Mouse (Mus musculus) layer of hippocampus, adult 2 months (tissue): Measurements from ENCODE around the gene Ddx31. TPM values are rescaled to one million over a fixed set of nuclear protein-coding genes. Genes with fewer than 3 reads are reported as not detected.

Experiments used
- DNase-seq, 2 experiments: peaks; one replicate each; pipeline ENCODE4 v3.0.0; 2022; ENCODE audit warnings: low spot score in 2 of 2
- H3K27ac ChIP-seq: fragments of 200-600 bp; 2 replicates; pipeline ENCODE4 v1.8.1; 2022
- H3K4me3 ChIP-seq: fragments of 200-600 bp; 2 replicates; pipeline ENCODE4 v1.8.1; 2022; ENCODE audit warnings: mild to moderate bottlenecking
- CTCF ChIP-seq: fragments of 200-600 bp; conservative IDR thresholded peaks from 2 replicates; pipeline ENCODE4 v1.8.1; 2022; ENCODE audit warnings: antibody characterized with exemption, mild to moderate bottlenecking, moderate library complexity
- total RNA-seq, 2 experiments: library from RNA; stranded (reverse); gene quantifications; 2 replicates each; pipeline ENCODE4 v1.2.3; 2021

Gene Ddx31
- total RNA-seq, 2 experiments from 2014 or later, result 8.7 to 9.4 TPM

DNA sequence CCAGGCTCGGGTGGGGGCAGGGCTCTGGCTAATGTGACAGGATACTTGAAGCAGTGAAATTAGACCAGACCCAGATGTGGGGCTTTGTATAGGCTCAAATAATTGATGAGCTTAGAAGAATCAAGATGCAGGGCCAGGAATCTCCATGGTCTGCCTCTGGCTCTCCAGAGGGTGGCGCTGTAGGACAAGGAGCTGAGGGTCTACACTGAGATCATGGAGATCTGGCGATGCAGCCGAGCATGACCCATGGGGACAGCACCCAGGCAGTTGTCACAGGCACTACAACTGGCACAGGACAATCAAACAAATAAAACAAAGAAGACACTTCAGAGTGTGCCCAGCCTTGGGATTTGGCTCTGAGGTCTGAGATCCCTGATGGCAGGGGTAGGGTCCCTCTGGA, 83.7 kb downstream of the Ddx31 start:
- peak; percentile 61 to 81 for DNase-seq
- no peak overlapping the region for H3K4me3 ChIP-seq
- H3K27ac ChIP-seq, result no peak overlapping the region
- peak; percentile 91 for TF ChIP-seq CTCF

DNA sequence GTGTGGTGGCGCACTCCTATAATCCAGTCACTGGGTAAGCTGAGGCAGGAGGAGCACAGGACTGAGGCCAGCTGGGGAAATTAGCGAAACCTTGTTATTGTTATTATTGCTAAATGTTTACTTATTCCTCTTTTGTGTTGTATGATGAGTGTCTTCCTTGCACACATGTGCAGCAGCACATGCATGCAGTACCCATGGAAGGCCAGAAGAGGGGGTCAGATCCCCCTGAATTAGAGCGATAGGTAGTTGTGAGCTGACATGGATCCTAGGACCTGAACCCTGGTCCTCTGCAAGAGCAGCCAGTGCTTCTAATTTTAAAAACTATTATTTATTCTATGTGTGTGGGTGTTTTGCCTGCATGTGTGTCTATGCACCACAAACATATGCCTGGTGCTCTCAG, 90.4 kb downstream of the Ddx31 start:
- H3K27ac ChIP-seq, result no peak overlapping the region
- no peak overlapping the region for H3K4me3 ChIP-seq
- peak; percentile 44 for TF ChIP-seq CTCF
- no peak for DNase-seq

DNA sequence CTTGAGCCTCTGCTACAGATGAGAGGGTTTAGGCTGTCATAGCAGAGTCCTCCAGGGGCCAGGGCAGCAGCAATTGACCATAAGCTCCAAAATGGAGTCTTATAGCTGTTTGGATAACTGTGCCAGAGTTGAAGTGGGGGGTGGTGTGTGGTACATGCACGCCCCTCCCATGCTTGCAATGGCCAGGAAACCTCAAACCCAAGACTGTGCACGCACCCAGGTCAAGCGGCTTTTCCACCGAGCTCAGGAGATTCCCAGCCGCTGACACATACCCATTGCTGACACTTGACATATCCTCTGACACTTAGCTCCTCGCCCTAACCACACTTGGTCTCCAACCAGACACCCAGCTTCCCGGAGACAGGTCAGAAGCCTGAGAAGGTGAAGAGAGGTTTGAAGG, 98.8 kb downstream of the Ddx31 start:
- DNase-seq, result no peak
- no peak for TF ChIP-seq CTCF
- H3K4me3 ChIP-seq, result no peak overlapping the region
- no peak overlapping the region for H3K27ac ChIP-seq

DNA sequence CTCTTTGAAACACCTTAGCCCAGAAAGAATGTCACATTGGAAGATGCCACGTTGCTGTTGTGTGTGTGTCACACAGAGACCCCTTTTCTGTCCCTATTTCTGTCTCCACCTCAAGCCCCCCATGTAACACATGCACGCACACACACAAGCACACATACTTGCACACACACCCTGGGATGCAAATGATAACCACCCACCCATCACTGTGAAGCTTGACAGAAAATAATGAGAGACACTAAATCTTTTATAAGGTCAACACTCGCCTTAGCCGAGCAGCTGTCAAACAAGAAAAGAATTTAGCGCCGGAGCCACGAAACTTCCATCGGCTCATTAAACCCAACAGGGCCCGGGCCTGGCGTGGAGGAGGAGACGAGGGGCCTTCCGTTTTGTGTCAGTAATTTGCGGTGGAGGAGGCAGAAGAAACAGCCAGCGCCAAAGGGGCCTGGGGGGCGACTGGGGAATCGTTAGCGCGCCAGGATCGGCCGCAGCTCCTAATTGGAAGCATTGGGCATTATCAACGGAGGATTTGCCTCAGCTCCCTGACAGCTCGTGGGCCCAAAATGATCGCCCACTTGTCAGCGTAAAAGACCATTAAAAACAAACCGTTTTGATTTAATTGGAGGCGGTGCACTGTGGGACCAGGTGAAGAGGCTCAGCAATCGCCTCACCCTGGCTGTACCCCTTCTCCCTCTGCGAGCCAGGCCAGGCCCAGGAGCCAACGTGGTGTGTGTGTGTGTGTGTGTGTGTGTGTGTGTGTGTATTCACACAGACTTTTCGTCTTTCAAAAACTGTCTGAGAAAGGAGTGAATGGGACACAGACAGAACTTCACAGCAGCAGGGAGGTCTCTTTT, 103.7 kb downstream of the Ddx31 start:
- Histone ChIP-seq H3K27ac (no peak overlapping the region), H3K4me3 (no peak overlapping the region)
- no peak for TF ChIP-seq CTCF
- no peak for DNase-seq

DNA sequence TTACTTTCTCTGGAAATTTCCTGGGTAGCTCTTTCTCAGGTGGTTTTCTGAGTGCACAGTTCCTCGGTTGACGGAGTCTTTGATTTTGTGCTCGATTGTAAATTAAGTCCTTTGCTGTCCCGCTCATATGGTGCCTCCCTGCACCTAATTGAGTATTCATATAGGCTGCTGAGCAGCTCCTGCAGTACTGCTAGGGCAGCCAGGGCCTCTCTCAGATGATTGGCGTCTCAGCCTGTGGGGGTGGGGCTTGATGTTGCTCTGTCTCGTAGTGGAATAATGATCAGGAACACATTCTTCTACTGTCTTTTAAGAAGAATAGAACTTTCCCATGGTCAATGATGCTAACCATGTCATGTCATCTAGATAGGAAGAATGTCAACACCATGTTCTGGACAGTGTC, 105.2 kb downstream of the Ddx31 start:
- TF ChIP-seq CTCF, result no peak
- Histone ChIP-seq H3K4me3 (no peak overlapping the region), H3K27ac (no peak overlapping the region)
- DNase-seq, result no peak

DNA sequence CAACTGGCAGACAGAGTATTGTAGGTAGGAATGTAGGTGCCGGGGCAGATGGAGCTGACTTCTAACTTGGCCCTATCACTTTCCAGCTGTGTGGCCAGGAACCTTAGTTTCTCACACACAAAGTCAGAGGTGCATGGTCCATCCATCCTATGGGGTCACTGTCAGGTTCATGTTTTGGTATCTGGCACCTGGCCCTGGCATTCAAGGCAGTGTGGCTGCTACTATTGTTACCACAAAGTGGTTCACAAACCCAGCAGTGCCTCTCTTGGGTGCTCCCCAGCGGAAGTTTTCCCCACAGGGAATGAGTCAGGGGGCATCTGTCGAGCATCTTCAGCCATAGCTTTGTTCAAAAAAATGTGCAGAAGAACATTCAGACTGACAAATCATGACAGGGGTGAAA, 106.1 kb downstream of the Ddx31 start:
- no peak overlapping the region for H3K27ac ChIP-seq
- H3K4me3 ChIP-seq, result no peak overlapping the region
- TF ChIP-seq CTCF, result no peak
- no peak for DNase-seq

DNA sequence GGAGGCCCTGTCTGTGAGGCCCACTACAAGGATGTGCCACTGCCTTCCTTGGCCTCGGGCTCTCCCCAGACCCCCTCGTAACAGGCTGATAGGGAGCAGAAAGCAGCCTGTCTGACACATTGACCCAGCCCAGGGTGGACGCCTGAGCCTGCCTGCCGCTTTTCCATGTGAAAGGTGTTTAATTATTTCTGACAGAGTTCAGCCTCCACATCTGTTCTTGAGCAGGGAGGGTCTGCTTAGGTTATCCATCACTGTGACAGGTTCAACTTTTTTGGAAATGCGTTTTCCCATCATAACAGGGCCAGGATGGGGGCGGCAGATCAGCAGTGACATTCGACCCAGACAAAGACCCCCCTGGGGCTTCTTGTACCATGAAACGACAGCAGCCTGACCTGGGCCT, 112.8 kb downstream of the Ddx31 start:
- Histone ChIP-seq H3K27ac (no peak overlapping the region), H3K4me3 (no peak overlapping the region)
- no peak for DNase-seq
- TF ChIP-seq CTCF, result no peak

DNA sequence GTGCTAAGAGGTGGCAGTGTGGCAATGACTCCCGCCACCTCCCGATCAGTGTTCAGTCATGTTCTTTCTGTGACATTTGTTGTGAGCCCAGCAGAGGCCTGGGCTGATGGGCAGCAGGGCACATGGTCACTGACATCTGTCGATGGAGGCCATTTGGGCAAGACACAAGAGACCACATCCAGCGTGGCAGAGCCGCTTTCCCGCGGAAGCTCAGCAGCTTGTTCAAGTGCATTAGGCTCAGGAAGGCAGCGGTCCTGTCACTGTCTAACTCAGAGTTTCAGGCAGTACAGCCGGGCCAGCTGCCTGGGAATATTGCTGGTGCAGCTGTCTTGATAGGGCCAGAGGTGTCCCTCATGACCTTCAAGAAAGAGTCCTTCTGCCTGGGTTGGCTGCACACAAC, 114.4 kb downstream of the Ddx31 start:
- no peak for TF ChIP-seq CTCF
- DNase-seq, result no peak
- Histone ChIP-seq H3K4me3 (no peak overlapping the region), H3K27ac (no peak overlapping the region)

Other genes starting within 250 kb of the Ddx31 start
- not detected for gene Gfi1b, start 218.4 kb upstream of the Ddx31 start, total RNA-seq
- 10 to 100 TPM; 47.1 to 49.1 TPM for gene Tsc1, start 199.2 kb upstream of the Ddx31 start, total RNA-seq
- not detected for gene Spaca9, start 140.7 kb upstream of the Ddx31 start, total RNA-seq
- gene Ak8, start 140.2 kb upstream of the Ddx31 start, total RNA-seq, result 1 to 10 TPM in 1 of 2 experiments, under 1 TPM in 1; 0.74 to 1.2 TPM
- gene Gtf3c4, start within 50 bp of the Ddx31 start, total RNA-seq, result 10 to 100 TPM; 31.1 to 34.0 TPM
- gene Barhl1, start 76.3 kb downstream of the Ddx31 start, total RNA-seq, result not detected
- under 1 TPM; 0.32 to 0.64 TPM for gene Cfap77, start 214.7 kb downstream of the Ddx31 start, total RNA-seq
- 10 to 100 TPM; 14.0 to 15.6 TPM for gene Ttf1, start 219.9 kb downstream of the Ddx31 start, total RNA-seq